Mouse (Mus musculus) kidney, adult 2 months (tissue): ENCODE results near the gene Olfr1330.

Source experiments
- CTCF ChIP-seq: fragments of 200-500 bp; conservative IDR thresholded peaks from 2 replicates; pipeline ENCODE4 v1.5.1; 2011; ENCODE audit warnings: low read depth, mild to moderate bottlenecking, control low read depth, low read length, moderate library complexity, mixed read lengths; ENCODE audit not compliant: insufficient read depth, insufficient read length
- POLR2A ChIP-seq: fragments of 200-500 bp; IDR thresholded peaks from one replicate; pipeline ENCODE4 v1.6.1; 2011; ENCODE audit warnings: low read depth, low read length, control low read depth

DNA sequence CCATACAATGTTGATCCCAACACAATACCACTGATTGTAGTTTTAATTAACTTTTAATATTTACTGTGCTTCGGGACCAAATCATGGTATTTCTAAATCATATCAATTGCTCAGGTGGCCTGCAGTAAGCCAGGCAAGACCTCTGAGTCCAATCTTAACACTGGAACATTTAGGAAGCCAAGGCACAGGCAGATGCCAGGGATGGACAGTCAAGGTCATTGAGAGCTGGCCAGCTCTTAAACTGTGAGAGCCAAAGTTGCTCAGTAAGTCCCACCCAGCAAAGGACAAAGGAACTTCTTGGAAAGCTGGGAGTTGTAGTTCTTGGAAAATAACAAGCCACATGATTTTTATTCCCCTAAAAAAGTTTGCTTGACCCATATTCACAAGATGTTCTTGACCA lies 26.6 kb upstream of the Olfr1330 start:
- TF ChIP-seq CTCF: no peak
- no peak for TF ChIP-seq POLR2A
